Mouse (Mus musculus) thymus, adult 2 months (tissue): Measurements from ENCODE around the gene Olfr6.

Experiments
- CTCF ChIP-seq: fragments of 200-500 bp; IDR thresholded peaks from 2 replicates; pipeline ENCODE4 v1.5.1; 2012; ENCODE audit warnings: mild to moderate bottlenecking, control low read depth, low read length, moderate library complexity, borderline replicate concordance; ENCODE audit not compliant: control insufficient read depth, poor library complexity, insufficient read depth; ENCODE audit errors: extremely low read depth
- POLR2A ChIP-seq: fragments of 200-500 bp; IDR thresholded peaks from 2 replicates; pipeline ENCODE4 v1.6.1; 2012; ENCODE audit warnings: mild to moderate bottlenecking, low read length, control low read depth, moderate library complexity; ENCODE audit not compliant: control insufficient read depth, poor library complexity, insufficient read depth; ENCODE audit errors: extremely low read depth

GRCm38 (mm10) chr7:106932119-106932518 is 31.6 kb downstream of the Olfr6 start, which contains the start of gene Olfr709-ps1:
- no peak for TF ChIP-seq CTCF
- no peak for TF ChIP-seq POLR2A
